Mouse (Mus musculus): ENCODE results near the gene S1pr4. TPM values are rescaled to one million over a fixed set of nuclear protein-coding genes. Genes with fewer than 3 reads are reported as not detected.

The S1pr4 gene
- polyA plus RNA-seq, 1 experiment from 2014 or later: 0.65 TPM

DNA sequence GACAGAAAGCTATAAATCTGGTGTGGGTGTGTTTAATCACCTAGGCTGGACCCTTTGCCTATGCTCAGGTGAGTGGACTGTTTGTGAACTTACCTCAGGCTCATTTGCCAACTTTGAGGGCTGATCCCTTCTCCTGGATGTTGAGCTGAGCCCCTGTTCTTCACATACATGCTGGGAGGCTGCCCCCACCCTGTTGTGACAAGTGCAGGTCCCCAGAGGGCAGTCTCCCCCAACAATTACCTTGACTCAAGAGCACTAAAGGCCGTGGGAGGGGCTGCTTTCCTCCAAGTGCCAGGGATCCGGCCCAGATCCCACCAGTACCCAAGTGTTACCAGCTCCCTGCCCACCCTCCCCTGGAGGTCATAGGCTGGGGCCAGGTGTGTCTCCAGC, 14.9 kb downstream of the S1pr4 start:
- H3K9me3 ChIP-seq (replicated peaks): no peaks in the 10 kb centered on the region
- H3K9ac ChIP-seq: no peak overlapping the region
- H3K4me2 ChIP-seq (replicated peaks): no peak overlapping the region
- H3K27me3 ChIP-seq: peaks cover 19% of the 10 kb centered on the region
- ATAC-seq (ENCODE audit: low FRiP score): no peak
- peaks cover 36% of the 10 kb centered on the region for H3K4me1 ChIP-seq
- H3K4me3 ChIP-seq: no peak overlapping the region
- peaks cover 43% of the 10 kb centered on the region for H3K36me3 ChIP-seq
- peak overlapping the region; percentile 31; the same call in 1 of the 2 replicates for H3K27ac ChIP-seq
- 36% methylated on average over 2 of the region's 2 CpGs for WGBS

- peak overlapping the region; percentile 31; the same call in 1 of the 2 replicates for H3K27ac ChIP-seq
- no peaks in the 10 kb centered on the region for H3K9me3 ChIP-seq (replicated peaks)
- no peak overlapping the region for H3K4me3 ChIP-seq
- peaks cover 23% of the 10 kb centered on the region for H3K27me3 ChIP-seq
- no peak for ATAC-seq (ENCODE audit: low FRiP score)
- H3K9ac ChIP-seq: no peak overlapping the region
- peaks cover 38% of the 10 kb centered on the region for H3K36me3 ChIP-seq
- no peak overlapping the region for H3K4me2 ChIP-seq (replicated peaks)
- peaks cover 40% of the 10 kb centered on the region for H3K4me1 ChIP-seq
- WGBS: 57% methylated on average over 6 of the region's 6 CpGs
Measured at GRCm38 (mm10) chr10:81484441-81485059, 15.4 kb downstream of the S1pr4 start.

DNA sequence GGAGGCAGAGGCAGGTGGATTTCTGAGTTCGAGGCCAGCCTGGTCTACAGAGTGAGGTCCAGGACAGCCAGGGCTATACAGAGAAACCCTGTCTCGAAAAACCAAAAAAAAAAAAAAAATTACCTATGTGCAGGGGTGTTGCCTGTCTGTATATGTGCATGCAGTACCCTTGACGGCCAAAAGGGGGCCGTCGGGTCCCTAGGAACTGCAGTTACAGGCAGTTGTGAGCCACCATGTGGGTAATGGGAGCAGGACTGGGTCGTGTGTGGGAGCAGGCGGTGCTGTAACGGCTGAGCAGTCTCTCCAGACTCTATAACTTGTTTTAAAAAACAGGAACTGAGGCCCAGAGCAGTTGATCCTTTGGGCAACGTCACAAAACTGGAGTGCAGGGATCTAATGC, 15.9 kb downstream of the S1pr4 start:
- 19% methylated on average over 9 of the region's 9 CpGs for WGBS

GRCm38 (mm10) chr10:81482533-81482889, 17.4 kb downstream of the S1pr4 start, which contains the start of gene Celf5:
Gene Celf5 (minus strand): TSS chr10:81482709.
- H3K27ac ChIP-seq: peak within 1 kb of the TSS; percentile 78

More for the DNA sequence above, 15.9 kb downstream of the S1pr4 start:
- Histone ChIP-seq H3K4me1 (peaks cover 40% of the 10 kb centered on the region), H3K27ac (no peak overlapping the region), H3K36me3 (peaks cover 32% of the 10 kb centered on the region), H3K4me3 (no peak overlapping the region), H3K9me3 (replicated peaks) (no peaks in the 10 kb centered on the region), H3K4me2 (replicated peaks) (no peak overlapping the region), H3K27me3 (peaks cover 23% of the 10 kb centered on the region), H3K9ac (no peak overlapping the region)
- ATAC-seq (ENCODE audit: low FRiP score): no peak

GRCm38 (mm10) chr10:81481605-81482532, 18.1 kb downstream of the S1pr4 start:
- 4% methylated on average over 27 of the region's 35 CpGs for WGBS
- Histone ChIP-seq H3K27ac (peak overlapping the region; percentile 78), H3K4me2 (replicated peaks) (peak overlapping the region; percentile 59), H3K9me3 (replicated peaks) (no peaks in the 10 kb centered on the region), H3K27me3 (peaks cover 45% of the 10 kb centered on the region), H3K36me3 (peaks cover 11% of the 10 kb centered on the region), H3K4me1 (peaks cover 50% of the 10 kb centered on the region), H3K9ac (peak overlapping the region; percentile 90), H3K4me3 (peak overlapping the region; percentile 61)
- ATAC-seq (ENCODE audit: low FRiP score): peak; percentile 42

More at GRCm38 (mm10) chr10:81482533-81482889, 17.4 kb downstream of the S1pr4 start, which contains the start of gene Celf5:
- WGBS: 0% methylated on average over 35 of the region's 36 CpGs
- H3K36me3 ChIP-seq: peaks cover 17% of the 10 kb centered on the region
- H3K9ac ChIP-seq: peak within 1 kb of the TSS; percentile 90
- peak within 1 kb of the TSS; percentile 61 for H3K4me3 ChIP-seq
- ATAC-seq (ENCODE audit: low FRiP score): peak; percentile 49
- H3K4me1 ChIP-seq: peaks cover 46% of the 10 kb centered on the region
- no peaks in the 10 kb centered on the region for H3K9me3 ChIP-seq (replicated peaks)
- peaks cover 38% of the 10 kb centered on the region for H3K27me3 ChIP-seq
- peak within 1 kb of the TSS; percentile 59 for H3K4me2 ChIP-seq (replicated peaks)

DNA sequence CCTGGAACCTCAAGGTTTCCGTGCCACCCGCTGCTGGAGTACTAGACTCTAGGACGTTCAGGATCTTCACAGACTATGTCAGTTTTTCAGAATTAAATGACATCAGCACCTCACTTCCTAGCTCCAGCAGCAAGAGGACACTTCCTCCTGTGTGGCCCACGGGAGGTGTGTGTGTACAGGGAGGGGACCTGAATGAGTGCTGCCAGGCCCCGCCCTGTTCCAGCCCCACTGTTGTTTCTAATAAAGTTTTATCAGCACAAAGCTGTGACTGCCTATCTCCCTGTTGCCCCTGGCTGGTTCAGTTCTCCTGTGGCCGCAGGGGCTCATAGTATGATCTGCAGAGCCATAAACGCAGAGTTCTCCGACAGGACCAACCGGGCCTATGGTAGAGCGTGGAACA, 25.5 kb downstream of the S1pr4 start:
- H3K27me3 ChIP-seq: peaks cover 64% of the 10 kb centered on the region
- H3K4me3 ChIP-seq: no peak overlapping the region
- peaks cover 42% of the 10 kb centered on the region for H3K4me1 ChIP-seq
- H3K9ac ChIP-seq: no peak overlapping the region
- no peak for ATAC-seq (ENCODE audit: low FRiP score)
- no peak overlapping the region for H3K27ac ChIP-seq
- H3K36me3 ChIP-seq: no peaks in the 10 kb centered on the region
- WGBS: 84% methylated on average over 10 of the region's 10 CpGs
- no peak overlapping the region for H3K4me2 ChIP-seq (replicated peaks)
- H3K9me3 ChIP-seq (replicated peaks): no peaks in the 10 kb centered on the region

- Histone ChIP-seq H3K4me1 (peaks cover 41% of the 10 kb centered on the region), H3K9me3 (replicated peaks) (no peaks in the 10 kb centered on the region), H3K4me3 (peak overlapping the region; percentile 37), H3K27ac (peak overlapping the region; percentile 86), H3K27me3 (peaks cover 61% of the 10 kb centered on the region), H3K9ac (peak overlapping the region; percentile 66), H3K36me3 (0 out of 2 replicates have a peak, but pooled peaks cover 3% of the 10 kb centered on the region), H3K4me2 (replicated peaks) (peak overlapping the region; percentile 74)
- peak; percentile 87 for ATAC-seq (ENCODE audit: low FRiP score)
- 1% methylated on average over 19 of the region's 22 CpGs for WGBS
Measured at GRCm38 (mm10) chr10:81473003-81473451, 26.9 kb downstream of the S1pr4 start.

DNA sequence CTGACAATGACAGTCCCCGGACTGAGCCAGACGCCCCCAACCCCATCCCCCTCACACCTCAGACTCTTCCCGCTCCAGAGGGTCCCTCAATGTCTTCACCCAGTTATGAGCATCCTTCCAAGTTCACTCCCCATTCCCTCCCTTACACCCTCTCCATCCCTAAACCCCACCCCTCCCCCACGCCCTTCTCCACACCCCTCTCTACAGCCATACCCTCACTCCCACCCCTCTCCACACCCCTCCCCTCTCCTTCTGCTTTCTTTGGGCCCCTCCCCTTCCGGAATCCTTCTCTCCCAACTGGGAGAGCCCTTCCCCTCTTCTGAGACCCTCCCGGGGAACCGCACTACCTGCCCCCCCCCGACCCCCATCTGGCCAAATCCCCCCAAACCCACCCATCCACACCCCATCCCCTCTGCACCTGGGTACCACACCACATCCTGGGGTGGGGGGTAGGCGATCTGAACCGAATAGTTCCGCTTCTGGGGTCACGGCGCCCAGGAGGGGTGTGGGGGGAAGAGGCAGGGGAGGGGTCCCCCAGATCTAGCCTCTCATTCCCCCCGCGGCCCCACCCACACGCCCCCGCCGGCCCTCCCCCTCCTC, 27.4 kb downstream of the S1pr4 start:
- Histone ChIP-seq H3K9ac (peak overlapping the region; percentile 66), H3K9me3 (replicated peaks) (no peaks in the 10 kb centered on the region), H3K4me1 (peaks cover 36% of the 10 kb centered on the region), H3K36me3 (0 out of 2 replicates have a peak, but pooled peaks cover 7% of the 10 kb centered on the region), H3K4me2 (replicated peaks) (peak overlapping the region; percentile 74), H3K27me3 (peaks cover 61% of the 10 kb centered on the region), H3K4me3 (peak overlapping the region; percentile 37), H3K27ac (peak overlapping the region; percentile 86)
- ATAC-seq (ENCODE audit: low FRiP score): peak; percentile 56
- WGBS: 4% methylated on average over 18 of the region's 18 CpGs

DNA sequence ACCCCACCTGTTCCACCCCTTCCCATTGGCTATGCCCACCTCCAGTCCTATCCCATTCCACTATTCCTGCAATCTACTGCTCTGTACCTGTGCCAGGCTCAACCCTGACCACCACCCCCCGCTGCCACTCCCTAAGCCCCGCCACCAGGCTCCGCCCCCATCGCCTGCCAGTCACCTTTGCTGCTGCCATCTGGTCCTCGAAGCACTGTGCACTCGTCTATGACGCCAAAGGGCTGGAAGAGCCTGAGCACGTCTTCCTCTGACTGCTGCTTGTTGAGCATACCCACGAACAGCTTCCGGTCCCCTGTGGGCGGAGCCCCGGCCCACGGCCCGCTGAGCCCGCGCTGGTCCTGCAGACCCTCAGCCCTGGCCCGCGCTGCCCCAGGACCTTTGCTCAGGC, 29.5 kb downstream of the S1pr4 start:
- Histone ChIP-seq H3K9me3 (replicated peaks) (no peaks in the 10 kb centered on the region), H3K27ac (no peak overlapping the region), H3K9ac (no peak overlapping the region), H3K4me3 (no peak overlapping the region), H3K4me2 (replicated peaks) (no peak overlapping the region), H3K27me3 (peaks cover 56% of the 10 kb centered on the region), H3K36me3 (peaks cover 18% of the 10 kb centered on the region; the same call in 1 of the 2 replicates), H3K4me1 (peaks cover 32% of the 10 kb centered on the region)
- 52% methylated on average over 18 of the region's 18 CpGs for WGBS
- no peak for ATAC-seq (ENCODE audit: low FRiP score)

DNA sequence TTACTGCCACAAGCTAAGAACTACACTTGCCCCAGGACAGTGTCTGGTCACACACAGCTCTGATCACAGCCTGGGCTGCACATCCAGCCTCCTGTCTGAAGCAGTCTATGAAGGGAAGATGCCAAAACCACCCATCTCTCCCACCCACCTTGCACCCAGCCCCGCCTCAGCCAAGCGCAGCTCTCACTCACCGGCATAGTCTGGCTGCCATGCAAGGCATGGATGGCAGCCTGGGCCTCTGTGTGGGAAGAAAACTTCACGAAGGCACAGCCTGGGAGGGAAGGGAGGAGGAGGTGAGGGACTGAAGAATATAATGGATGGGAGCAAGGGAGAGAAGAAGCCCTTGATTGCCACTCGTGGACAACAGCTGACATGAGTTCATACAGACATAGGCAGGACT, 30.7 kb downstream of the S1pr4 start:
- Histone ChIP-seq H3K27ac (no peak overlapping the region), H3K27me3 (peaks cover 57% of the 10 kb centered on the region), H3K9me3 (replicated peaks) (no peaks in the 10 kb centered on the region), H3K4me3 (no peak overlapping the region), H3K9ac (no peak overlapping the region), H3K4me2 (replicated peaks) (no peak overlapping the region), H3K36me3 (peaks cover 18% of the 10 kb centered on the region; the same call in 1 of the 2 replicates), H3K4me1 (peaks cover 41% of the 10 kb centered on the region)
- 87% methylated on average over 5 of the region's 5 CpGs for WGBS
- no peak for ATAC-seq (ENCODE audit: low FRiP score)

- no peak for ATAC-seq (ENCODE audit: low FRiP score)
- peaks cover 18% of the 10 kb centered on the region; the same call in 1 of the 2 replicates for H3K36me3 ChIP-seq
- H3K4me2 ChIP-seq (replicated peaks): no peak overlapping the region
- 0 out of 2 replicates have a peak overlapping the region, but pooled peaks have one; percentile 8 for H3K9ac ChIP-seq
- no peaks in the 10 kb centered on the region for H3K9me3 ChIP-seq (replicated peaks)
- WGBS: 82% methylated on average over 16 of the region's 16 CpGs
- H3K27me3 ChIP-seq: peaks cover 64% of the 10 kb centered on the region
- peaks cover 27% of the 10 kb centered on the region for H3K4me1 ChIP-seq
- H3K27ac ChIP-seq: no peak overlapping the region
- no peak overlapping the region for H3K4me3 ChIP-seq
Measured at GRCm38 (mm10) chr10:81467670-81468235, 32.2 kb downstream of the S1pr4 start.

Measured in hindbrain, embryonic 12.5 days (tissue).